8 mouse cellular contexts compared by ENCODE assay signal in the genomic region with DNA sequence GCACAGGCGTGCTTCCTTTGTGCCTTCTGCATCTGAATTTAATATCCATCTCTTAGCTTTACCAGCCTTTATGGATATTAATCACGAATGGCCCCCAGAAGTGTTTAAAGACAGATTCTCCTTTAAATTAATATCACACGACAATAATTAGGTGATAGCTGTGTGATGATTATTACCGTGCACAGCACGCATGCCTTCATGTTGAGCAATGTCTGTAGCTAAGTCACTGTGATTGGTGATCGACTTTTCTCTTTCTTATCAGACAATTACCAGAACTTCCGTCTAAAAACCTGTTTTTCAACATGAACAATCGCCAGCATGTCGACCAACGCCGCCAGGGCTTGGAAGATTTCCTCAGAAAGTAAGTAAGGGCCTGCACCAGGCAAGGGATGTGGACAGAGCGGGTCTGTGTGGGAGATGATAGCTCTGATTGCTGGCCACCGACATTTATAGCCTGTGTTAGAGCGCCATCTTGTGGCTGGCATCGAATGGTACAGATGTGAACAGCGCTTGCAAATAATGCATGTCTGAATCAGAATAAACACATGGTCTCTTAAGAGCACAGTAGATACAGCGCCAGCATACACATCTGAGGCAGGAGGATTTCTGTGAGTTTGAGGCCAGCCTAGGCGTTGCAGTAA. TPM values are rescaled to one million over a fixed set of nuclear protein-coding genes. Genes with fewer than 3 reads are reported as not detected.
DNase-seq lines count a peak whose midpoint lies in the region; ATAC-seq lines count a peak whose summit lies in the region.

No protein-coding gene starts in this region.

- no peaks in the 10 kb centered on the region for H3K9me3 ChIP-seq in embryonic facial prominence, embryonic 10.5 days
- no peaks in the 10 kb centered on the region for H3K9me3 ChIP-seq in limb, embryonic 10.5 days (replicated peaks)
- no peaks in the 10 kb centered on the region for H3K9me3 ChIP-seq in midbrain, embryonic 14.5 days (ENCODE audit: control insufficient read depth, low read length)

- ATAC-seq in midbrain, embryonic 14.5 days (ENCODE audit: low FRiP score, low TSS enrichment), result peak; percentile 92

- no peak overlapping the region for H3K9ac ChIP-seq in midbrain, embryonic 14.5 days (replicated peaks; ENCODE audit: low read length)

- 0 out of 2 replicates have a peak, but pooled peaks cover 2% of the 10 kb centered on the region for H3K4me1 ChIP-seq in embryonic facial prominence, embryonic 10.5 days
- peaks cover 28% of the 10 kb centered on the region for H3K4me1 ChIP-seq in limb, embryonic 10.5 days
- H3K4me1 ChIP-seq in midbrain, embryonic 14.5 days (ENCODE audit: control insufficient read depth, insufficient read depth, low read length), result 0 out of 2 replicates have a peak, but pooled peaks cover 5% of the 10 kb centered on the region

- H3K4me3 ChIP-seq in embryonic facial prominence, embryonic 10.5 days, result no peak overlapping the region
- H3K4me3 ChIP-seq in limb, embryonic 10.5 days, result no peak overlapping the region
- H3K4me3 ChIP-seq in midbrain, embryonic 14.5 days (replicated peaks; ENCODE audit: low read depth, low read length), result no peak overlapping the region

- H3K4me2 ChIP-seq in midbrain, embryonic 14.5 days (ENCODE audit: low read length), result no peak overlapping the region

- H3K27ac ChIP-seq in embryonic facial prominence, embryonic 10.5 days (replicated peaks), result no peak overlapping the region
- H3K27ac ChIP-seq in limb, embryonic 10.5 days, result peak overlapping the region; percentile 62
- no peak overlapping the region for H3K27ac ChIP-seq in midbrain, embryonic 14.5 days (replicated peaks; ENCODE audit: low read depth, low read length)

- WGBS in embryonic facial prominence, embryonic 10.5 days, result 35% methylated on average over 18 of the region's 18 CpGs
- WGBS in limb, embryonic 10.5 days, result 35% methylated on average over 18 of the region's 18 CpGs
- 31% methylated on average over 18 of the region's 18 CpGs for WGBS in midbrain, embryonic 14.5 days

- H3K27me3 ChIP-seq in embryonic facial prominence, embryonic 10.5 days (replicated peaks; ENCODE audit: low read depth, poor library complexity, severe bottlenecking), result no peaks in the 10 kb centered on the region
- H3K27me3 ChIP-seq in limb, embryonic 10.5 days (ENCODE audit: low read depth, poor library complexity, severe bottlenecking), result no peaks in the 10 kb centered on the region
- H3K27me3 ChIP-seq in midbrain, embryonic 14.5 days (ENCODE audit: control insufficient read depth, insufficient read depth, low read length), result no peaks in the 10 kb centered on the region

- DNase-seq in 3134 (ENCODE audit: extremely low read depth, insufficient read length, low spot score), result peak; percentile 19
- peak; percentile 92 for DNase-seq in adrenal gland, postnatal 14 days
- DNase-seq in embryonic facial prominence, embryonic 10.5 days (ENCODE audit: low spot score), result peak; percentile 90
- peak; percentile 77 to 90 for DNase-seq in heart, adult 18-20 months
- peak; percentile 82 for DNase-seq in kidney, adult 18-20 months
- DNase-seq in limb, embryonic 10.5 days (ENCODE audit: low spot score), result peak; percentile 96
- DNase-seq in midbrain, embryonic 14.5 days, result peak; percentile 96
- peak; percentile 53 for DNase-seq in spleen, adult 12 weeks (ENCODE audit: low spot score)

- 0 out of 2 replicates have a peak, but pooled peaks cover 7% of the 10 kb centered on the region for H3K36me3 ChIP-seq in embryonic facial prominence, embryonic 10.5 days (replicated peaks)
- H3K36me3 ChIP-seq in limb, embryonic 10.5 days, result peaks cover 5% of the 10 kb centered on the region; the same call in 1 of the 2 replicates
- peaks cover 9% of the 10 kb centered on the region; the same call in 1 of the 2 replicates for H3K36me3 ChIP-seq in midbrain, embryonic 14.5 days (ENCODE audit: control insufficient read depth, insufficient read depth, low read length)

RNA-seq across cellular contexts. Expression of a gene that starts 56.5 kb away (rescaled TPM):
- total RNA-seq in adrenal gland, postnatal 14 days (2021), result 51.6 and 57.2 TPM in 2 replicates
- 22.7 and 24.0 TPM in 2 replicates for polyA plus RNA-seq in embryonic facial prominence, embryonic 10.5 days (2016; fragmentation: Nextera tagmentation; extraction: Ambion mirVana)
- 10 to 100 TPM; 13.9 to 15.9 TPM for total RNA-seq in heart, adult 18-20 months (2021)
- polyA plus RNA-seq in limb, embryonic 10.5 days (2016; fragmentation: Nextera tagmentation; extraction: Ambion mirVana), result 14.6 and 16.0 TPM in 2 replicates
- 54.7 and 55.2 TPM in 2 replicates for polyA plus RNA-seq in midbrain, embryonic 14.5 days (2014; fragmentation: Nextera tagmentation; extraction: Ambion mirVana)

Comparison
In these comparisons a context has a peak if more than half of its experiments do, and no peak if none do; other contexts are left out.
1. DNase-seq: peak in every context shown above with its lines; median percentile 96 in limb, embryonic 10.5 days; 96 in midbrain, embryonic 14.5 days; 92 in adrenal gland, postnatal 14 days; 90 in embryonic facial prominence, embryonic 10.5 days; 84 in heart, adult 18-20 months; 82 in kidney, adult 18-20 months; 53 in spleen, adult 12 weeks; 19 in 3134.